Comparison of ENCODE assay signal across 25 mouse cellular contexts in the genomic region with DNA sequence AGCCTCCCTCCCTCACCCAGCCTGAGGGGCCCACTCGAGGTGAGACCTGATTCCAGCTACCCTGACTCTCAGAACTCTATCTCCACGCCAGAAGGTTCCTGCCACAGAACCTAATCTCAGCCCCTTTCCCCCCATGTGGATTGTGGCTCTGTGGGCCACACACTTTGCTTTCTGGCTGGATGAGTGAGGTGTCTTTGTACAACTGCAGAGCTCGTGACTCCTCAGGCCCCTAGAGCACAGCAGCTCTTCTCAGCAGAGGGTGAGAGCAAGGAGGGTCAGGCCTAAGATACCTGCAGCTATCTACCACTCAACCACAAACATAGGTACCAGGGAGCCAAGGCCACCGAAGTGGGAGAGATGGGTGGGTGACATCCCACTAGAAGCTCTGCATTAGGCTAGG.
"Had no signal": no experiment of that assay in that cellular context is flagged by ENCODE, and none has a peak within 500 bp of the region (broad histone marks: within the 10 kb centered on the region; RNA-seq: fewer than 3 reads in every experiment).

No protein-coding gene starts in this region.

- H3K36me3 ChIP-seq: heart, embryonic 13.5 days; heart, embryonic 15.5 days; hindbrain, embryonic 13.5 days; hindbrain, embryonic 15.5 days; kidney, embryonic 15.5 days; limb, embryonic 10.5 days; limb, embryonic 12.5 days; liver, embryonic 13.5 days; liver, embryonic 15.5 days had no signal

- H3K9me3 ChIP-seq: heart, embryonic 13.5 days; heart, embryonic 15.5 days; hindbrain, embryonic 13.5 days; hindbrain, embryonic 15.5 days; kidney, embryonic 15.5 days; limb, embryonic 10.5 days; limb, embryonic 12.5 days; liver, embryonic 13.5 days; liver, embryonic 15.5 days had no signal

- H3K4me3 ChIP-seq: heart, adult 2 months; heart, embryonic 13.5 days; heart, embryonic 15.5 days; hindbrain, embryonic 13.5 days; hindbrain, embryonic 15.5 days; kidney, embryonic 15.5 days; limb, embryonic 12.5 days; liver, embryonic 13.5 days; liver, embryonic 15.5 days had no signal

- DNase-seq: gastrocnemius, postnatal 14 days; gastrocnemius, postnatal 36 days; heart, adult 11 months; heart, adult 2 months; heart, postnatal 14 days; heart, postnatal 36 days; kidney, adult 2 months; kidney, adult 9 months; kidney, postnatal 14 days; kidney, postnatal 36 days; layer of hippocampus, adult 9-11 months; layer of hippocampus, postnatal 36 days; liver; liver, embryonic 13.5 days; liver, postnatal 0 days had no signal

- ATAC-seq: hindbrain, postnatal 0 days; intestine, embryonic 16.5 days; liver, postnatal 0 days had no signal
